ENCODE assay signal across 7 mouse cellular contexts in genomic region chr19:37543537-37544326, GRCm38 (mm10). TPM values are rescaled to one million over a fixed set of nuclear protein-coding genes. Genes with fewer than 3 reads are reported as not detected.
DNase-seq lines count a peak whose midpoint lies in the region; ATAC-seq and TF ChIP-seq lines count a peak whose summit lies in the region.

No protein-coding gene starts in this region.

- no peaks in the 10 kb centered on the region for H3K9me3 ChIP-seq in stomach, postnatal 0 days (ENCODE audit: control insufficient read depth, low read length)

- TF ChIP-seq CTCF in thymus, adult 2 months (IDR thresholded peaks at IDR 0.05; ENCODE audit: borderline replicate concordance, control insufficient read depth, extremely low read depth, insufficient read depth, low read length, poor library complexity): no peak
- peak; percentile 63 for TF ChIP-seq CTCF in stomach, postnatal 0 days (IDR thresholded peaks at IDR 0.05; ENCODE audit: low read depth)

- H3K27me3 ChIP-seq in thymus, adult 2 months (ENCODE audit: control insufficient read depth, insufficient read depth, low read length): no peaks in the 10 kb centered on the region
- no peaks in the 10 kb centered on the region for H3K27me3 ChIP-seq in stomach, postnatal 0 days (ENCODE audit: control insufficient read depth, insufficient read depth, low read length)

- H3K4me1 ChIP-seq in thymus, adult 2 months (replicated peaks; ENCODE audit: control insufficient read depth, insufficient read depth, low read length): no peaks in the 10 kb centered on the region
- no peaks in the 10 kb centered on the region for H3K4me1 ChIP-seq in stomach, postnatal 0 days (replicated peaks; ENCODE audit: control insufficient read depth, insufficient read depth)

- no peak for TF ChIP-seq EP300 in stomach, postnatal 0 days (optimal IDR thresholded peaks at IDR 0.05)

- WGBS in thymus, adult 2 months: 66% methylated on average over 13 of the region's 13 CpGs
- 60% methylated on average over 13 of the region's 13 CpGs for WGBS in stomach, postnatal 0 days

- no peak overlapping the region for H3K4me3 ChIP-seq in thymus, adult 2 months (ENCODE audit: control insufficient read depth, insufficient read depth, low read length)
- no peak overlapping the region for H3K4me3 ChIP-seq in stomach, postnatal 0 days (ENCODE audit: low read depth, low read length)

- H3K9ac ChIP-seq in stomach, postnatal 0 days (ENCODE audit: low read length): no peak overlapping the region

- TF ChIP-seq POLR2A in thymus, adult 2 months (IDR thresholded peaks at IDR 0.05; ENCODE audit: control insufficient read depth, extremely low read depth, insufficient read depth, low read length, poor library complexity): no peak

- peak; percentile 58 for ATAC-seq in granulocyte monocyte progenitor cell, adult 5-6 weeks (replicated peaks; ENCODE audit: poor library complexity, severe bottlenecking)
- no peak for ATAC-seq in stomach, postnatal 0 days (ENCODE audit: low FRiP score, low TSS enrichment)

- no peaks in the 10 kb centered on the region for H3K36me3 ChIP-seq in thymus, adult 2 months (ENCODE audit: control insufficient read depth, insufficient read depth, low read length)
- no peaks in the 10 kb centered on the region for H3K36me3 ChIP-seq in stomach, postnatal 0 days (ENCODE audit: control insufficient read depth, insufficient read depth, low read length)

- H3K4me2 ChIP-seq in stomach, postnatal 0 days (replicated peaks; ENCODE audit: low read depth): no peak overlapping the region

- no peak overlapping the region for H3K27ac ChIP-seq in thymus, adult 2 months (ENCODE audit: control insufficient read depth, insufficient read depth, low read length)
- H3K27ac ChIP-seq in stomach, postnatal 0 days (replicated peaks): no peak overlapping the region

- DNase-seq in thymus, adult 2 months: peak; percentile 29
- no peak for DNase-seq in thymus, postnatal 10 days (ENCODE audit: low spot score in 2 of 2)
- peak; percentile 29 to 53 for DNase-seq in kidney, postnatal 4 days
- no peak for DNase-seq in stomach, postnatal 0 days (ENCODE audit: low spot score)
- DNase-seq in ovary, postnatal 36 days (ENCODE audit: low spot score): no peak
- DNase-seq in cerebellum, adult 8-10 months: no peak

RNA-seq across cellular contexts. Expression of gene Exoc6, which starts 6.5 kb away (rescaled TPM):
- polyA plus RNA-seq in thymus, adult 2 months (2012; rRNA removed): 6.7 and 8.7 TPM in 2 replicates
- 36.4 and 44.3 TPM in 2 replicates for total RNA-seq in granulocyte monocyte progenitor cell, adult 5-6 weeks (2014; fragmentation: Nextera tagmentation)
- total RNA-seq in granulocyte monocyte progenitor cell, adult 5-6 weeks (2017): 73.0 and 73.8 TPM in 2 replicates
- 8.7 and 9.0 TPM in 2 replicates for polyA plus RNA-seq in stomach, postnatal 0 days (2015; fragmentation: Nextera tagmentation; extraction: Ambion mirVana)

Comparison
In these comparisons a context has a peak if more than half of its experiments do, and no peak if none do; other contexts are left out.
1. DNase-seq: peak in thymus, adult 2 months (single experiment) and kidney, postnatal 4 days (2 of 2); none in thymus, postnatal 10 days (0 of 2), stomach, postnatal 0 days (single experiment), ovary, postnatal 36 days (single experiment) and cerebellum, adult 8-10 months (single experiment).